Mouse (Mus musculus) kidney, embryonic 15.5 days (tissue): ENCODE measurements around the gene Ss18l1. TPM values are rescaled to one million over a fixed set of nuclear protein-coding genes. Genes with fewer than 3 reads are reported as not detected.
A peak's percentile ranks its signal among the peaks of the same experiment; 100 is the strongest.

Source experiments
- ATAC-seq: fragments of 200-750 bp; cut with Nextera tagmentation; replicated peaks from 2 replicates; pipeline ENCODE4 v1.8.0; 2017; ENCODE audit warnings: moderate TSS enrichment; ENCODE audit not compliant: low FRiP score
- H3K27ac ChIP-seq: fragments of 300-500 bp; sonication (generic); 2 replicates; pipeline ENCODE4 v1.5.1; 2015; ENCODE audit warnings: mild to moderate bottlenecking, inconsistent platforms
- H3K27me3 ChIP-seq: fragments of 300-500 bp; sonication (generic); 2 replicates; pipeline ENCODE4 v1.6.1; 2015; ENCODE audit warnings: inconsistent platforms
- H3K36me3 ChIP-seq: fragments of 300-500 bp; sonication (generic); 2 replicates; pipeline ENCODE4 v1.6.1; 2015; ENCODE audit warnings: inconsistent platforms
- H3K4me1 ChIP-seq: fragments of 300-500 bp; sonication (generic); 2 replicates; pipeline ENCODE4 v1.6.1; 2015; ENCODE audit warnings: inconsistent platforms
- H3K4me2 ChIP-seq: fragments of 300-500 bp; sonication (generic); 2 replicates; pipeline ENCODE4 v1.6.1; 2015; ENCODE audit warnings: moderate library complexity, mild to moderate bottlenecking, inconsistent platforms
- H3K4me3 ChIP-seq: fragments of 300-500 bp; sonication (generic); replicated peaks from 2 replicates; pipeline ENCODE4 v1.5.1; 2015; ENCODE audit warnings: mild to moderate bottlenecking, inconsistent platforms
- H3K9ac ChIP-seq: fragments of 300-500 bp; sonication (generic); 2 replicates; pipeline ENCODE4 v1.6.1; 2015; ENCODE audit warnings: mild to moderate bottlenecking, inconsistent platforms
- H3K9me3 ChIP-seq: fragments of 300-500 bp; sonication (generic); replicated peaks from 2 replicates; pipeline ENCODE4 v1.6.1; 2016; ENCODE audit warnings: inconsistent platforms
- WGBS: fragments of 180-500 bp; shearing (Covaris S2); methylation state at CpG from one replicate; pipeline ENCODE4 v1.1.7; 2015; ENCODE audit warnings: mixed read lengths; 5-methylcytosine and 5-hydroxymethylcytosine counted together
- polyA plus RNA-seq: library from polyadenylated mRNA; unstranded; fragments of >200 nt; fragmentation: Nextera tagmentation; extraction: Ambion mirVana; gene quantifications from 2 replicates; pipeline ENCODE4 v1.2.1, GENCODE M21; 2015

Ss18l1 gene
- polyA plus RNA-seq, 1 experiment from 2014 or later = 6.4 TPM

GRCm38 (mm10) chr2:180020919-180021318 lies 21.4 kb upstream of the Ss18l1 start:
- H3K9me3 ChIP-seq = no peaks in the 10 kb centered on the region
- no peak overlapping the region for H3K9ac ChIP-seq
- no peak for ATAC-seq

GRCm38 (mm10) chr2:180022751-180023150 lies 19.6 kb upstream of the Ss18l1 start:
- H3K4me1 ChIP-seq = peaks cover 42% of the 10 kb centered on the region
- H3K27ac ChIP-seq = no peak overlapping the region
- peaks cover 44% of the 10 kb centered on the region for H3K27me3 ChIP-seq
- no peak overlapping the region for H3K4me3 ChIP-seq
- H3K36me3 ChIP-seq = peaks cover 3% of the 10 kb centered on the region
- no peaks in the 10 kb centered on the region for H3K9me3 ChIP-seq
- no peak overlapping the region for H3K9ac ChIP-seq
- ATAC-seq = no peak
- no peak overlapping the region for H3K4me2 ChIP-seq
- 49% methylated on average over 6 of the region's 6 CpGs for WGBS

More at GRCm38 (mm10) chr2:180020919-180021318, 21.4 kb upstream of the Ss18l1 start:
- Histone ChIP-seq H3K27me3 (peaks cover 44% of the 10 kb centered on the region), H3K4me2 (no peak overlapping the region), H3K36me3 (no peaks in the 10 kb centered on the region), H3K4me3 (no peak overlapping the region), H3K4me1 (peaks cover 35% of the 10 kb centered on the region), H3K27ac (no peak overlapping the region)
- 80% methylated on average over 8 of the region's 8 CpGs for WGBS

DNA sequence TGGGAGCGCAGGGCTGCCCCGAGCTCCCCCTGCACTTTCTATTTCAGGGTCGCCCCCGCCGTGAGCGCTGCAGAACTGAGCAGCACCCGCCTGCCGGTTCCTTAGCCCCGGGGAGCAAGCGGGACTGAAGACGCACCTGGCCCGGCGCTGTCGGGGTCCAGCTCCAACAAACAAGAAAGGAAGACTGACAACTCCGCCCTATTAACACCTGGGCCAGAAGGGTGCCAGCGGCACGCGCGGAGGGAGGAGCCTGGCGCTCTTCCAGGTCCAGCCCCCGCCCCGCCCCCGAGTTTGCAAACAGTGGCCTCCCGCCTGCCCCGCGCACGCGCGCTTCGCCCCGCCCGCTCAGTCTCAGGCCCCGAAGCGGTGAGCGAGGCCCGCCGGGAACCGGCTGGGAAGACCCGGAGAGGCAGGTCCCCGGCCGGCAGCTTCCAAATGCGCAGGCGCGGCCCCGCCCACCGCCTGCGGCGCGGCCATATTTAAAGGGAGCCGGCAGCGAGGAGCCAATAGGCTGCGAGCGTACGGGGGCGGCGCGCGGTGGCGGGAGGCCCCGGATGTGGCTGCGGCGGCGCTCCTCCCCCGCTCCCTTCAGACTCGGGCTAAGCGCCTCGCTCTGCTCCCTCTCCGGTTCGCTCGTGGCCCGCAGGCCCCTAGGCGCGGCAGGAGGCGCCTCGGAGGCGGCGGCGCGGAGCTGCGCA lies 17.8 kb upstream of the Ss18l1 start, which contains the start of gene Lsm14b:
Gene Lsm14b, plus strand, starts transcription at position 587 of the 698 bp plus-strand sequence.
- peak within 1 kb of the TSS; percentile 79 for H3K9ac ChIP-seq
- peaks cover 34% of the 10 kb centered on the region for H3K4me1 ChIP-seq
- WGBS = under 1% methylated on average over 74 of the region's 80 CpGs
- H3K27ac ChIP-seq = peak within 1 kb of the TSS; percentile 91
- H3K9me3 ChIP-seq = no peaks in the 10 kb centered on the region
- H3K27me3 ChIP-seq = peaks cover 37% of the 10 kb centered on the region
- H3K4me3 ChIP-seq = peak within 1 kb of the TSS; percentile 90
- peak; percentile 96 for ATAC-seq
- peaks cover 21% of the 10 kb centered on the region for H3K36me3 ChIP-seq
- H3K4me2 ChIP-seq = peak within 1 kb of the TSS; percentile 96

DNA sequence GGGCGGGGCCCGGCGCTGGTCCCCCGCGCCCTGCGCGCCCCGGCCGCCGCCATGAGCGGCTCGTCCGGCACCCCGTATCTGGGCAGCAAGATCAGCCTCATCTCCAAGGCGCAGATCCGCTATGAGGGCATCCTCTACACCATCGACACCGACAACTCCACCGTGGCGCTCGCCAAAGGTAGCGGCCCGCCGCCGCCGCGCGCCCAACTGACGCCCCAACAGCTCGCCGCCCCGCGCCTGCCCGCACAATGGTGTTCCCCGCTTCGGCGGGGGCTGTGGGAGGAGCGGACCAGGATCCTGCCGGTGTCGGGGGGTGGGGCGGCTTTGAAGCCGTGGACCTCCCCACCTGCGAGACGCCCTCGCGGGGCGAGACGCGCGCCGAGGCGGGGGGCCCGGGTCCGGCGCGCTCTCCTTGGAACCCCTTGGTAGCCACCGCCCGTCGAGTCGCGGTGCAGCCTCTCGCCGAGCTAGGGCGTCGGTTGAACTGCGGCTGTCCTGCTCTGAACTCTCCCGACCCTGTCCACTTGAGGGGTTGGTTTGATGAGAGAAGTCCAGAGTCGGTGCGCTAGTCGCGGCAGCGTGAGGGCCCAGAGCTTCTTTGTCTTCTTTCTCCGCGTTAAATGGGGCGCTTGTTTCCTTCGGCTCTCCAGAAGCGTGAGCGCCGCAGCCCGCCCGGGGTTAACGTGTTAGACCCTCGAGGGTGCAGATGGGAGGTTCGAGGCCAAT lies 17.0 kb upstream of the Ss18l1 start:
- ATAC-seq = peak; percentile 15
- WGBS = under 1% methylated on average over 81 of the region's 84 CpGs

GRCm38 (mm10) chr2:180025861-180026200 lies 16.5 kb upstream of the Ss18l1 start:
- H3K27me3 ChIP-seq = peaks cover 27% of the 10 kb centered on the region
- no peak for ATAC-seq
- WGBS = 6% methylated on average over 6 of the region's 6 CpGs
- H3K9me3 ChIP-seq = no peaks in the 10 kb centered on the region
- H3K36me3 ChIP-seq = peaks cover 34% of the 10 kb centered on the region
- 0 out of 2 replicates have a peak overlapping the region, but pooled peaks have one; percentile 91 for H3K27ac ChIP-seq
- peak overlapping the region; percentile 96 for H3K4me2 ChIP-seq
- H3K4me1 ChIP-seq = peaks cover 35% of the 10 kb centered on the region
- H3K4me3 ChIP-seq = peak overlapping the region; percentile 90
- H3K9ac ChIP-seq = peak overlapping the region; percentile 79

More for the DNA sequence above, 17.0 kb upstream of the Ss18l1 start:
- Histone ChIP-seq H3K4me2 (peak overlapping the region; percentile 96), H3K9me3 (no peaks in the 10 kb centered on the region), H3K27ac (peak overlapping the region; percentile 91), H3K4me3 (peak overlapping the region; percentile 90), H3K4me1 (peaks cover 34% of the 10 kb centered on the region), H3K27me3 (peaks cover 31% of the 10 kb centered on the region), H3K36me3 (peaks cover 29% of the 10 kb centered on the region), H3K9ac (peak overlapping the region; percentile 79)

GRCm38 (mm10) chr2:180027768-180028167 lies 14.5 kb upstream of the Ss18l1 start:
- Histone ChIP-seq H3K4me2 (peak overlapping the region; percentile 96), H3K36me3 (peaks cover 53% of the 10 kb centered on the region)
- no peak for ATAC-seq

DNA sequence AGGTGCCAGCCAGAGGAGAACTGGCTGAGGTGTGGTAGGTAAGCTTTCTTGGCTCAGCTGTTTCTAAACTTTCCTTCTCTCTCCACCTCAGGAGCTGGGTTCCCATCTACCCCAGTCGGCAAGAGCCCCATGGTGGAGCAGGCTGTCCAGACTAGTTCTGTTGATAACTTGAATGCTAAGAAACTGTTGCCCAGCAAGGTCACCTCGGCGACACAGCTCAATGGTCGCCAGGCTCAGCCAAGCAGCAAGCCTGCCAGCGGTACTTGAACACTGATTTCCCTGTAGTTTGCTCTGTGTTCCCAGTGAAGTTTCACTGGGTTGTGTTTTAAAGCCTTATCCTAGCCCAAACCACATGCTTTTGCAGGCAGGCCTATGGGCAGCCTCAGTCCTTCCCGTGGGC lies 11.0 kb upstream of the Ss18l1 start:
- Histone ChIP-seq H3K4me1 (peaks cover 31% of the 10 kb centered on the region), H3K9ac (no peak overlapping the region), H3K27me3 (no peaks in the 10 kb centered on the region), H3K9me3 (no peaks in the 10 kb centered on the region), H3K36me3 (peaks cover 88% of the 10 kb centered on the region), H3K4me3 (no peak overlapping the region), H3K4me2 (no peak overlapping the region), H3K27ac (0 out of 2 replicates have a peak overlapping the region, but pooled peaks have one; percentile 11)
- 75% methylated on average over 6 of the region's 6 CpGs for WGBS
- ATAC-seq = no peak

More at GRCm38 (mm10) chr2:180027768-180028167, 14.5 kb upstream of the Ss18l1 start:
- Histone ChIP-seq H3K27me3 (peaks cover 8% of the 10 kb centered on the region; the same call in 1 of the 2 replicates), H3K9ac (no peak overlapping the region), H3K4me1 (peaks cover 39% of the 10 kb centered on the region), H3K9me3 (no peaks in the 10 kb centered on the region), H3K4me3 (peak overlapping the region; percentile 90; the same call in 1 of the 2 replicates), H3K27ac (no peak overlapping the region)
- WGBS = 60% methylated on average over 9 of the region's 9 CpGs

- H3K9me3 ChIP-seq = no peaks in the 10 kb centered on the region
- H3K27me3 ChIP-seq = no peaks in the 10 kb centered on the region
- H3K4me1 ChIP-seq = peaks cover 15% of the 10 kb centered on the region
- WGBS = 76% methylated on average over 3 of the region's 3 CpGs
- H3K27ac ChIP-seq = 0 out of 2 replicates have a peak overlapping the region, but pooled peaks have one; percentile 13
- no peak overlapping the region for H3K4me3 ChIP-seq
- no peak overlapping the region for H3K9ac ChIP-seq
- no peak overlapping the region for H3K4me2 ChIP-seq
- peaks cover 100% of the 10 kb centered on the region for H3K36me3 ChIP-seq
- no peak for ATAC-seq
Measured at GRCm38 (mm10) chr2:180032925-180033324, 9.4 kb upstream of the Ss18l1 start.

GRCm38 (mm10) chr2:180033956-180034355 lies 8.4 kb upstream of the Ss18l1 start:
- Histone ChIP-seq H3K9ac (no peak overlapping the region), H3K4me3 (no peak overlapping the region), H3K9me3 (no peaks in the 10 kb centered on the region), H3K4me2 (no peak overlapping the region), H3K36me3 (peaks cover 100% of the 10 kb centered on the region), H3K27me3 (no peaks in the 10 kb centered on the region), H3K27ac (peak overlapping the region; percentile 37; the same call in 1 of the 2 replicates), H3K4me1 (peaks cover 9% of the 10 kb centered on the region)
- no peak for ATAC-seq
- 49% methylated on average over 3 of the region's 3 CpGs for WGBS

DNA sequence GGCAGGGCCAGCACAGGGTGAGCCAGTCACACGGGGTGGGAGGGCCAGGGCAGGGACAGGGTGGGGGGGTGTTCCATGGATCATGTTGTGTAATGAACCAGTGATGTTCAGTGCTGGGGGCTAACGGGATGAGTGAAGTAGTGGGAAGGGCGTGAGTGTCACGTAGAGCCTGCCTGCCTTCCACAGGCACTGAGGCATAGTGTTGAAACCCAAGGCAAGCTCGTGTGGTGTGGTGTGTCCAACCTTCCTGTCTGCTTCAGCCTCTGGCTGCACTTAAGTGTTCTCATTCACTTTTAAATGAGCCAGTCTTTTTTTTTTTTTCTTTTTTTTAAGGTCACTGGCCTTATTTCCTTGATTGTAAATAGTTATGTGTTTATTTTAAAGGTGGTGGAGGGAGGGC lies 7.6 kb upstream of the Ss18l1 start:
- peaks cover 12% of the 10 kb centered on the region for H3K4me1 ChIP-seq

DNA sequence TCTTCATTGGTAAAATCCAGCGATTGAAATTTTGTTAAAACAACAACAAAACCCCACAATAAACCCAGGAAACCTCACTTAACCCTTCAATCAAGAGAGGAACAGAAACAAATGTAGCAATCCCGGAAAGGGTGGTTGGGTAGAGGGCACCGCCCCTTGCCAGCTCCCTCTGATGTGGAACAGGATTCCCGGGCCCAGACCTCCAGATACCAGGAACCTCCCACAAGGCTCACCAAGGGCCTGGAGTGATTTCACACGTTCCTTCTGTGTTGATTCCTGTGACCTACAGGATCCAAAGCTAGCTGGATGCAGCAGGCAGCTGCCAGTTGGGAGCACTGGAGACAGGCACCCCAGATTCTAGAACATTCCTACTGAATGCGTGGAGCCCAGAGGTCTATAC lies 1.9 kb upstream of the Ss18l1 start:
- WGBS = 27% methylated on average over 6 of the region's 6 CpGs
- no peaks in the 10 kb centered on the region for H3K27me3 ChIP-seq
- H3K9ac ChIP-seq = peak overlapping the region; percentile 2; the same call in 1 of the 2 replicates
- peak overlapping the region; percentile 99 for H3K4me3 ChIP-seq
- peaks cover 44% of the 10 kb centered on the region for H3K36me3 ChIP-seq
- H3K4me2 ChIP-seq = peak overlapping the region; percentile 93
- ATAC-seq = no peak
- 0 out of 2 replicates have a peak overlapping the region, but pooled peaks have one; percentile 10 for H3K27ac ChIP-seq
- H3K9me3 ChIP-seq = no peaks in the 10 kb centered on the region
- H3K4me1 ChIP-seq = peaks cover 41% of the 10 kb centered on the region

More for the DNA sequence above, 7.6 kb upstream of the Ss18l1 start:
- H3K27me3 ChIP-seq = no peaks in the 10 kb centered on the region
- 61% methylated on average over 5 of the region's 5 CpGs for WGBS
- H3K4me3 ChIP-seq = no peak overlapping the region
- no peak overlapping the region for H3K9ac ChIP-seq
- peaks cover 100% of the 10 kb centered on the region for H3K36me3 ChIP-seq
- no peak overlapping the region for H3K4me2 ChIP-seq
- H3K27ac ChIP-seq = no peak overlapping the region
- ATAC-seq = no peak
- no peaks in the 10 kb centered on the region for H3K9me3 ChIP-seq
